Mouse (Mus musculus) layer of hippocampus, postnatal 36 days (tissue): ENCODE data around the gene Fam81a. TPM values are rescaled to one million over a fixed set of nuclear protein-coding genes. Genes with fewer than 3 reads are reported as not detected.

Experiments
- DNase-seq, 2 experiments: peaks; one replicate each; pipeline ENCODE4 v3.0.0; 2022
- total RNA-seq, 2 experiments: library from RNA; stranded (reverse); gene quantifications; 2 replicates each; pipeline ENCODE4 v1.2.3; 2021

The Fam81a gene
- total RNA-seq, 2 experiments from 2014 or later, result 91.2 to 97.8 TPM

DNA sequence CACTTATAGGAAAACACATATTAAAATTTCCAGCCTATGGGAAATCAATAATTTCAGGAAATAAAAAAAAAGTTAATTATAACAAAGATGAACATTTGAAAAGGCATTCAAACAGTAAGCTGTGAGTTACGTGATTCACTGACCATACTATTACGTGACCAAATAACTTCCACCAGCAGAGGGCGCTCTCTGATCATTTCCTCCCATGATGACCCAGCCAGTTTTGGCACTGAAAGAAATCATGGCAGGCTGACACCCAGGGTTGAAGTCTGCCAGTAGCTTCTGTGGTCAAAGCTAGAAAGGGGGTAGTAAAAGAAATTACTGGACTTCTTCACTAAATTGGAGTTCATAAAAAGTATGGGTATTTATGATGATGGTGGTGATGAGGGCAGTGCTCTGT is 33.1 kb downstream of the Fam81a start:
- peak; percentile 72 to 76 for DNase-seq

DNA sequence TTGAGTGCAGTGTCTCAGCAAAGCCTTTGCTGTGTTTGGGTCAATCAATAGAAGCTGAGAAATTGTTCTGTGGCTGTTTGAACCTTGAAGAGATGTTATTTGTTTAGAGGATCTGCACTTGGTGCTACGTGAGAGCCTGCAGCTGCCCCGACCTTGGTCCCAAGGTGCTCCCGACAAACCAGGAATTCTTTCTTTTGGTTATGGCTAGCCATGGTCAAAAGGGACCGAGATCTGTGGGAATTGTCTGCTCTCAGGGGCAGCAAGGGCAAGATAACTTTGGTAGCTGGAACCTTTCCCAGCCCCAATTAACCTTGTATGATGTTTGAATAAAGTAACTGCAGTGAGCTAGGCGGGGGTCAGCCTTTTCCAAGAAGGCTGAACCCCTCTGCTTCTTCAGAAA is 34.2 kb downstream of the Fam81a start:
- no peak for DNase-seq

GRCm38 (mm10) chr9:70105573-70105972 is 36.8 kb downstream of the Fam81a start:
- no peak for DNase-seq

DNA sequence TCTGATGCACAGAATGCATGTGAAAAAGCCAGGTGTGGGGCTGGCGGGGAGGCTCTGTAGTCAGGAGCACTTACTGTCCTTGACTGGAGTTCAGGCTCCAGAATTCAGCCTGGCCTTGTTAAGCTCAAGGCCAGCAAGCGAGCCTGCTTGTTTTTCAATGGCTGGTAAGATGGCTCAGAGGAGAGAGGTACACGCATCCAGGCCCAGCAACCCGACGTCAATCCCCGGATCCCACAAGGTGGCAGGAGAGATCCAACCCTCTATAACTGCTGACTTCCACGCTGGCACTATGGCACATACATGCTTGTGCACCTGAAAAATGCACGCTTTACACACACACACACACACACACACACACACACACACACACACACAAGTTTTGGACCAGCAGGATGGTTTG is 39.3 kb downstream of the Fam81a start:
- DNase-seq, result no peak

GRCm38 (mm10) chr9:70097542-70097941 is 44.8 kb downstream of the Fam81a start:
- DNase-seq, result no peak

GRCm38 (mm10) chr9:70095016-70095415 is 47.3 kb downstream of the Fam81a start:
- DNase-seq, result no peak

GRCm38 (mm10) chr9:70090541-70090940 is 51.8 kb downstream of the Fam81a start:
- no peak for DNase-seq

DNA sequence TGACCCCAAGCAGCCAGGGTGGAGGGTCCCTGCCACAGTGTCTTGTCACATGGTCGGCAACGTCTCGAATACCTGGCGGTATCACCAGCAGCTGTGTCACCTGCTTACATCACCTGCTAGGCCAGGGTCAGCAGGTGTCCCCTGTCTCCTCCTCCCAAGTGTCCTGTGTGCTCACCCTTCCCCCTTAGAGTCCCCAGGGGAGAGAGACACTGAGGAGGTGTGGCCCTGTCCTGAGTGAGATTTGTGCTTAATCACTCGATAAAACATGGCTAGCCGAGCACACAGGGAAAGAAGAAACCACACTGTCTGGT is 53.6 kb downstream of the Fam81a start:
- DNase-seq, result no peak

- DNase-seq, result no peak
Measured at GRCm38 (mm10) chr9:70088041-70088785, 54.1 kb downstream of the Fam81a start.

- no peak for DNase-seq
Measured at GRCm38 (mm10) chr9:70087379-70087778, 55.0 kb downstream of the Fam81a start.

DNA sequence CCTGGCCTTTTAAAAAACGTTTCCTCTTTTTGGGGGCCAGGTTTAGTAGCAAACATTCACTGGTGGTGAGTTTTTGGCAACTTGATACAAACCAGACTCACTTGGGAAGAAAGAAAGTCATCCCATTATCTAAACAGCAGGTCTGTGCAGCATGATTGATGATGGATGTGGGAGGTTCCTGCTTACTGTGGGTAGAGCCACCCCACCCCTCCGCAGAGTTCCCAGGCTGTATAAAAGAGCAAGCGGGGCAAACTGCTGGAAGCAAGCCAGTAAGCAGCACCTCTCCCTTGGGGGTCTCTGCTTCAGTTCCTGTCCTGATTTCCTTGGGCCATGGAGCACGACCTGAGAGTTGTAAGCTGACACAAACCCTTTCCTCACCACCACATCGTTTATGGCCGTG is 56.3 kb downstream of the Fam81a start:
- DNase-seq, result no peak

DNA sequence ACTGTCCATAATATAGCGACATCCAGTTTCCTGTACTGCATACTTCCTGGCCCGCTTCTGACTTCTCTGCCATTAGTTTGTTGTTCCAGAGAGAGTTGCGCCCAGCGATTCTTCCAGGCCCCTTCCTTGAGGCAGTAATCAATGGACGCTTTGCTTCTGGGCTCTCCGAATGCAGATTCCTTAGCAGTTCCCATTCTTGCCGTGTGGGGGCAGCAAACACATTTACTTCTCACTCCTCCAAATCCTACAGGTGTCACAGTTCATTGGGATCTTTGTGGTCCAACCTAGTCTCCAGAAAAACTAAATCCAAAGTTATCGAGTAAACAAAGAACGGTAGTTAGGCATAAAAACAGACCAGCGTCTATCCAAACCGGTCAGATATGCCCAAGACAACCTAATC is 58.3 kb downstream of the Fam81a start:
- peak; percentile 50 to 55 for DNase-seq

GRCm38 (mm10) chr9:70082357-70083204 is 59.8 kb downstream of the Fam81a start:
- no peak for DNase-seq

- DNase-seq, result no peak
Measured at GRCm38 (mm10) chr9:70081767-70082166, 60.6 kb downstream of the Fam81a start.

- DNase-seq, result no peak
Measured at GRCm38 (mm10) chr9:70080976-70081375, 61.4 kb downstream of the Fam81a start.

DNA sequence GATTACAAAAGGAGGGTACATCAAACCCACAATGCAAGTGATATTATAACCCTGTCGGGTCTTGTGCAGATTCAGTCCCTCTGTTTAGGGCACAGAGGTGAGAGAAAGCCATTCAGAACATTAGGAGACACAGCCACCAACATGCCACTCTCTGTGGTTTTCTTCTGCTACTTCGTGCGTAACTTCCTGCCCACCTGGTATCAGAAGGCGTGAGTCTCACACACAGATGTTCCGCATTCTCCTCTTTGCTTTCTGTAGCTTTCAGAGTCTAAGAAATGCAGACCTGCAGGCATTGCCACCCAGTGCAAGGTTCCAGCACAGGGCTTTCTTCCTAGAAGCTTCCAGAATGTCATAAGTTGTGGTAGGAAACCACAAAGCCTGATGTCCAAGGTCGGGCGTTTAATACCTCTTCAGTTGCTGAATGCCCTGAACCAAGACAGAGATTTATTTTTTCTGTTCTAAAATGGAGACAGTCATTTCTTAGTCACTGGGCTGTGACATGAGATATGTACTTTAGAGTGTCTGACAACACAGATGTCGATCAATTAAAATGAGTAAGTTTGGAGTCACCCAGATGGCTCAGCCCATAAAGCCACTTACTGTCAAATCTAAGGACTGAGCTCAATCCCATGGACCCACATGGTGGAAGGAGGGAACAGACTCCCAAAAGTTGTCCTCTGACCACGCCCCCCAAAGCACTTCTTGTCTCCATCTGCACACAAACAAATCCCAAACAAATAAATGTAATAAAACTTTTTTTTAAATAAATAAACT is 62.1 kb downstream of the Fam81a start:
- DNase-seq, result no peak

GRCm38 (mm10) chr9:70078034-70078433 is 64.3 kb downstream of the Fam81a start:
- no peak for DNase-seq

GRCm38 (mm10) chr9:70077170-70077569 is 65.2 kb downstream of the Fam81a start:
- DNase-seq, result no peak

- no peak for DNase-seq
Measured at GRCm38 (mm10) chr9:70072387-70072786, 70.0 kb downstream of the Fam81a start.

DNA sequence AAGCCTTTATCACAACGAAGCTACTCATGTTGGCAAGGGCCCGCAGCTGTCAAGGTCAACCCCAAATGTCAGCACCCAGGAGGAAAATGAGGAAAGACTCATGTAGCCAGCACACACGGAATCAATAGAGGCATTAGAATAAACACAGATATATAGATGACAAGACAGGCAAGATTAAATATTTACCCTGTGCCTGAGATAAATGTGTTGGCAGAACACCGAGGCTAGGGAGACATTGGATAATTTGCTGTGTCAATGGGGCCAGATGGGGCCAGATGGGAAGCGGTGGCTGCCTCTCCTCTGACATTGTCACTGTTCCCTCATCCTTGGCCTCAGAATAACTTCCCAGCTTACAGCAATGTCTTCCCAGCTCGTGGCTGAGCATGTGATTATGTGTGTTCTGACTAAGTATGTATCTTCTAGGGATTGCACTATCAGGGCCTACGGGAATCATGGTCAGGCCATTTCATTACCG is 72.4 kb downstream of the Fam81a start:
- DNase-seq, result no peak

DNA sequence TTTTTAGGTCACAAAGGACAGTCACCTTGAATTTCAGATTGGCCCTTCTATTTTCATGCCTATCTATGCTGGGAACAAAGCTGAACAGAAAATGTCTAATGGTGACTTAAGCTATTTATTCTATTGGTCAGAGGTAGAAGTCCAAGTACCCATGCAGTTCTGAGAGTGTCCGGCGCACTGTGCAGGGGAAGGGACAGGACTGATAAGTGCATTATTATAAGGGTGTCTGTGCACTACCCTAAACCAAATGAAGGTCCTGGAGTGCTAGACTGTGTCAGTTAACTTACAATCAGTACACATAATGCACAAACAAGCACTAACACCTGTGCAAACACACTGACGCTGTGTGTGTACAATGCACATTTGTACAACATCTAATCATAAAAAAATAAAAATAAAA is 74.9 kb downstream of the Fam81a start:
- DNase-seq, result no peak

DNA sequence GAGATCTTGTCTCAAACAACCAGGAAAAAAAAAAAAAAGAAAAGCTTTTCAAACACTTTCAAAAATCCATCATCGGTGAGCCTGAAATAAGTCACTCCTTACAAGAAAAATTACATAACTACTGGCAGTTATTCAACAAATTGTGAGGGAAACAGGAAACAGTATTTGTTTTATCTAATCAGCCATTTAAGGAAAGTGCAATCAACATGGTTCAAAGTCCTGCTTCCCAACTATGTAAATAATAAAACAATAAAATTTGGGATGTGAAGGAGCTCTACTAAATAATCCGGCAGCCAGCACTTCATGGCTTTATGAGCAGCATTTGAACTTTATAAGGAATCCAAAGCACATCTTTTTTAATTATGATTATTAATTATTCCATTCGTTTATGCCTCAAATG is 80.3 kb downstream of the Fam81a start:
- no peak for DNase-seq

DNA sequence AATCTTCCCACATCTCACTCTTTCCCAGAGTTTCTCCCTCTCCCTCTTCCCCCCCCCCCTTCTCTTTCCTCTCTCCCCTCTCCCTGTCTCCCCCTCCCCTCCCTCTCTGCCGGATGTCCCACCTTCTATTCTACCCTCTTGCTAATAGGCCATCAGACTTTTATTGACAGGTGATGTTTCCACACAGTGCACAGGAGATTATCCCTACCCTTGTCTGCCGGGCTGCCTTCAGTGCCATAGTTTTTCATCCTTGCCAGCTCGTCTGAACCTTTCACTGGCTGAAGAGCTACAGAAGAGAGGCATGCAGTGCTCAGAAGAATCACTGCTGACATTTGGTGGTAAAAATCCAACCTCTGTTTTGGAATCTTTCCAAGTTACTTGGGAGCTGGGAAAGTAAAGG is 88.9 kb downstream of the Fam81a start:
- no peak for DNase-seq
